Mouse (Mus musculus): ENCODE measurements around the gene A830005F24Rik. TPM values are rescaled to one million over a fixed set of nuclear protein-coding genes. Genes with fewer than 3 reads are reported as not detected.

A830005F24Rik gene
- polyA plus RNA-seq, 1 experiment from 2014 or later: 0.64 TPM

DNA sequence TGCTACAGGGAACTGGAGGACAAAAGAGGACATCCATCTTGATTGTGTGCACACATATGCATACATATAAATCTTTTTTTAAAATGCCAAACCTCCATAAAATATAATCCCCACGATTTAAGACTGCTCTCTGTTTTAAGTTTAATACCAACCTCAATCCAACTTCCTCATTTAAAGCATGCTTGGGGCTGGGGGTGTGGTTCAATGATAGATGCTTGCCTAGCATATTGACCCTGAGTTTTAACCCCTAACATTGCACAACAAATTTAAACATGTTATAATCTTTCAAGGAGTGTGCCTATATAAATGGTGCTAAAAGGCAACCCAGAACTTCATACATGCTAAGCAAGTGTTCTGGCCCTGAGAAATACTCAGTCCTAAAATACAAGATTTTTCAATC is 27.1 kb downstream of the A830005F24Rik start:
- Histone ChIP-seq H3K27ac (no peak overlapping the region), H3K9me3 (replicated peaks; ENCODE audit: low read length) (no peaks in the 10 kb centered on the region), H3K4me2 (ENCODE audit: low read length) (peak overlapping the region; percentile 23), H3K4me1 (replicated peaks; ENCODE audit: insufficient read depth, low read length) (peaks cover 16% of the 10 kb centered on the region), H3K4me3 (replicated peaks; ENCODE audit: low read depth, low read length) (no peak overlapping the region), H3K27me3 (ENCODE audit: insufficient read depth, low read length) (no peaks in the 10 kb centered on the region), H3K36me3 (ENCODE audit: insufficient read depth, low read length) (0 out of 2 replicates have a peak, but pooled peaks cover under 1% of the 10 kb centered on the region), H3K9ac (ENCODE audit: low read depth, low read length) (no peak overlapping the region)
- 31% methylated on average over 1 of the region's 1 CpGs for WGBS
- no peak for ATAC-seq (replicated peaks; ENCODE audit: low FRiP score, low read depth)
- TF ChIP-seq CTCF (IDR thresholded peaks at IDR 0.05; ENCODE audit: low read depth): no peak
- DNase-seq (ENCODE audit: low spot score): no peak

GRCm38 (mm10) chr13:48544391-48544790 is 31.0 kb downstream of the A830005F24Rik start:
- no peaks in the 10 kb centered on the region for H3K9me3 ChIP-seq (replicated peaks; ENCODE audit: low read length)
- H3K27ac ChIP-seq: no peak overlapping the region
- DNase-seq (ENCODE audit: low spot score): no peak
- no peak for TF ChIP-seq CTCF (IDR thresholded peaks at IDR 0.05; ENCODE audit: low read depth)
- H3K36me3 ChIP-seq (ENCODE audit: insufficient read depth, low read length): no peaks in the 10 kb centered on the region
- no peak for ATAC-seq (replicated peaks; ENCODE audit: low FRiP score, low read depth)
- no peaks in the 10 kb centered on the region for H3K27me3 ChIP-seq (ENCODE audit: insufficient read depth, low read length)
- peaks cover 16% of the 10 kb centered on the region for H3K4me1 ChIP-seq (replicated peaks; ENCODE audit: insufficient read depth, low read length)
- peak overlapping the region; percentile 59 for H3K4me2 ChIP-seq (ENCODE audit: low read length)
- H3K9ac ChIP-seq (ENCODE audit: low read depth, low read length): no peak overlapping the region
- peak overlapping the region; percentile 97 for H3K4me3 ChIP-seq (replicated peaks; ENCODE audit: low read depth, low read length)

GRCm38 (mm10) chr13:48544867-48545266 is 31.5 kb downstream of the A830005F24Rik start:
- H3K9me3 ChIP-seq (replicated peaks; ENCODE audit: low read length): no peaks in the 10 kb centered on the region
- no peak for ATAC-seq (replicated peaks; ENCODE audit: low FRiP score, low read depth)
- peak overlapping the region; percentile 93; the same call in 1 of the 2 replicates for H3K27ac ChIP-seq
- H3K9ac ChIP-seq (ENCODE audit: low read depth, low read length): peak overlapping the region; percentile 82
- no peak for TF ChIP-seq CTCF (IDR thresholded peaks at IDR 0.05; ENCODE audit: low read depth)
- peaks cover 16% of the 10 kb centered on the region; the same call in 1 of the 2 replicates for H3K4me1 ChIP-seq (replicated peaks; ENCODE audit: insufficient read depth, low read length)
- no peaks in the 10 kb centered on the region for H3K36me3 ChIP-seq (ENCODE audit: insufficient read depth, low read length)
- peak overlapping the region; percentile 97 for H3K4me3 ChIP-seq (replicated peaks; ENCODE audit: low read depth, low read length)
- WGBS: 30% methylated on average over 4 of the region's 4 CpGs
- H3K4me2 ChIP-seq (ENCODE audit: low read length): peak overlapping the region; percentile 59
- no peak for DNase-seq (ENCODE audit: low spot score)
- H3K27me3 ChIP-seq (ENCODE audit: insufficient read depth, low read length): no peaks in the 10 kb centered on the region

- peak overlapping the region; percentile 59 for H3K4me2 ChIP-seq (ENCODE audit: low read length)
- no peaks in the 10 kb centered on the region for H3K9me3 ChIP-seq (replicated peaks; ENCODE audit: low read length)
- DNase-seq (ENCODE audit: low spot score) (peak; percentile 98), ATAC-seq (replicated peaks; ENCODE audit: low FRiP score, low read depth) (peak; percentile 91)
- WGBS: under 1% methylated on average over 60 of the region's 72 CpGs
- H3K4me1 ChIP-seq (replicated peaks; ENCODE audit: insufficient read depth, low read length): peaks cover 9% of the 10 kb centered on the region; the same call in 1 of the 2 replicates
- H3K9ac ChIP-seq (ENCODE audit: low read depth, low read length): peak overlapping the region; percentile 99
- H3K27ac ChIP-seq: peak overlapping the region; percentile 99
- no peaks in the 10 kb centered on the region for H3K36me3 ChIP-seq (ENCODE audit: insufficient read depth, low read length)
- peak overlapping the region; percentile 97 for H3K4me3 ChIP-seq (replicated peaks; ENCODE audit: low read depth, low read length)
- no peak for TF ChIP-seq CTCF (IDR thresholded peaks at IDR 0.05; ENCODE audit: low read depth)
- H3K27me3 ChIP-seq (ENCODE audit: insufficient read depth, low read length): no peaks in the 10 kb centered on the region
Measured at GRCm38 (mm10) chr13:48545476-48546281, 32.3 kb downstream of the A830005F24Rik start.

DNA sequence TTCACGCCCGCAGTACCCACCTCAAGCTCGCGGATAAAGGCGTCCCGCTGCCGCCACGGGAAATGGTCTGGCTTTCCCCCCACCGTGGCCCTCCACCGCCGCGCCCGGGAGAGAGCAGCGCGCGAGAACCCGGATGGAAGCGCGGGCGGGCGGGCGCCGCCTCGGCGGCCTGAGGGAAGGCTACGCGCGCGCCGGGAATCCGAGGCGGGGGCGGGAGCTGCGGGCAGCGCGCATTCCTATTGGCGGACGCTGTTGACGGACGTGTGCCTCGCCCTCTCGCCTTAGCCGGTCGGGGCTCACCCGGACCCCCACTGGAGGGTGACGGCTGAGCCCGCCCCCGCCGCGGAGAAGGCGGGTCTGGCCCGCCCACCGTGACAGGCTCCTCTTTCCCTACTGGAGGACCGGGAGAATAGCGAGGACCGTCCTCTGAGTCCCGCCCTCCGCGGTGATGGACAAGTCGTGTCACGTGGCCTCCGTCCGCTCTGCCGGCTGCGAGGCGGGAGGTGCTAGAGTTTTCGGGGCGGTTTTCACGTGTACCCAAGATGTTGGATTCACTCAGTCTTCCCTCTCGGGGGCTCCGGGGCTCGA is 33.1 kb downstream of the A830005F24Rik start:
- Histone ChIP-seq H3K4me1 (replicated peaks; ENCODE audit: insufficient read depth, low read length) (peaks cover 7% of the 10 kb centered on the region; the same call in 1 of the 2 replicates), H3K4me2 (ENCODE audit: low read length) (peak overlapping the region; percentile 56), H3K36me3 (ENCODE audit: insufficient read depth, low read length) (no peaks in the 10 kb centered on the region), H3K9ac (ENCODE audit: low read depth, low read length) (peak overlapping the region; percentile 99), H3K27me3 (ENCODE audit: insufficient read depth, low read length) (no peaks in the 10 kb centered on the region), H3K9me3 (replicated peaks; ENCODE audit: low read length) (no peaks in the 10 kb centered on the region), H3K27ac (peak overlapping the region; percentile 99), H3K4me3 (replicated peaks; ENCODE audit: low read depth, low read length) (peak overlapping the region; percentile 97)
- ATAC-seq (replicated peaks; ENCODE audit: low FRiP score, low read depth): peak; percentile 97
- 0 out of 2 replicates have a peak, but pooled peaks have one; percentile 19 for TF ChIP-seq CTCF (IDR thresholded peaks at IDR 0.05; ENCODE audit: low read depth)
- DNase-seq (ENCODE audit: low spot score): peak; percentile 98
- WGBS: 0% methylated on average over 61 of the region's 72 CpGs

DNA sequence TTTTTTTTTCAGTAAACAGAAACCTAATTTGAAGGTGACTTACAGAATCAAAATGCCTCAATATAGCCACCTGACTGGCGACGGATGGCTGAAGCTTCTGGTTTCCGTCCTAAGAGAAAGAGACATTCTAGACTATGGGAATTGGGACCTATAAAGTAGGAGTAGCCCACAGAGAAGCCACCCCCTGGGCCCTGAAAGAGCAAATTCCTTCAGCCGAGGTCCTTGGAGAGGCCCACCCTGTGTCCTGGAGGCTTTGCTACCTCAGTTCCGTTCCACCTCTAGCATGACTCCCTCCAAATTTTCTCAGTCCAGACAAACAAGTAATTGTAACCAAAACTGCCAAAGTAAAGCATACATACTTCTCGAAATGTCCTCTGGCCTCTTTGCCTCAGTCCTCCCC is 34.3 kb downstream of the A830005F24Rik start:
- Histone ChIP-seq H3K4me2 (ENCODE audit: low read length) (no peak overlapping the region), H3K36me3 (ENCODE audit: insufficient read depth, low read length) (no peaks in the 10 kb centered on the region), H3K4me3 (replicated peaks; ENCODE audit: low read depth, low read length) (no peak overlapping the region), H3K9me3 (replicated peaks; ENCODE audit: low read length) (no peaks in the 10 kb centered on the region), H3K9ac (ENCODE audit: low read depth, low read length) (no peak overlapping the region), H3K27ac (no peak overlapping the region), H3K27me3 (ENCODE audit: insufficient read depth, low read length) (no peaks in the 10 kb centered on the region), H3K4me1 (replicated peaks; ENCODE audit: insufficient read depth, low read length) (peaks cover 4% of the 10 kb centered on the region; the same call in 1 of the 2 replicates)
- 92% methylated on average over 6 of the region's 6 CpGs for WGBS
- DNase-seq (ENCODE audit: low spot score): no peak
- no peak for ATAC-seq (replicated peaks; ENCODE audit: low FRiP score, low read depth)
- no peak for TF ChIP-seq CTCF (IDR thresholded peaks at IDR 0.05; ENCODE audit: low read depth)

Measured in kidney, postnatal 0 days (tissue).